In the genomic region with DNA sequence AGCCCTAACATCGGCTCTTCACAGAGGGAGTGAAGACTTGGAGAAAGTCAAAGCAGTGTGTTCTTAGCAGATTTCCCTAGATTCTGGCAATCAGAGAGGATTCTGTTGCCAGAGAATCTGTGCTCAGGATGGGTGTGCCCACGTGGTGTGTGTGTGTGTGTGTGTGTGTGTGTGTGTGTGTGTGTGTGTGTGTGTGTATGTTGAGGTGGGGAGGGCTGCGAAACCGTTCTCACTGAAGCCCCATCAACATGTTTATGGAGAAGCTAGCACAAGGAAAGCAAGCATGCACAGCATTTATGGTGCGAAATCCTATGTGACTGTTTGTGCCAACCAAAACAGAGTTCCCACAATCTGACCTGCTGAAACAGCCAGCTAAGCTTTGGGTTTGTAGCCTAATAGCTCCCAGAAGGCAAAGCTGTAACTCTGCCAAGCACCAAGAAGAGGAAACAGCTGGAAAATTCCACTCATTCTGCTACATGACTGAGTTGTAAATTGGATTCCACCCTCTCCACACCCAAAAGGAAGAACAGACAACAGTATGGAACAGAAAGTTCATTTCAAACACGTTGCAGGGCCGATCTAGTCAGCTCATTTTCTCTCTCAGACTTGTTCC, we compare ENCODE assay signal across 7 mouse cellular contexts. TPM values are rescaled to one million over a fixed set of nuclear protein-coding genes. Genes with fewer than 3 reads are reported as not detected.
DNase-seq lines count a peak whose midpoint lies in the region; ATAC-seq and TF ChIP-seq lines count a peak whose summit lies in the region.

No protein-coding gene starts in this region.

- H3K4me3 ChIP-seq in C2C12 (ENCODE audit: insufficient read depth, poor library complexity, severe bottlenecking) = no peak overlapping the region
- no peak overlapping the region for H3K4me3 ChIP-seq in kidney, embryonic 15.5 days (replicated peaks)
- H3K4me3 ChIP-seq in limb, embryonic 15.5 days = peak overlapping the region; percentile 2; the same call in 1 of the 2 replicates

- H3ac ChIP-seq in C2C12 (ENCODE audit: control insufficient read depth, insufficient read length, low read depth) = no peak overlapping the region

- peak; percentile 81 for ATAC-seq in kidney, embryonic 15.5 days (replicated peaks; ENCODE audit: low FRiP score)
- peak; percentile 88 for ATAC-seq in limb, embryonic 15.5 days (ENCODE audit: insufficient number of reproducible peaks, low FRiP score, low TSS enrichment, low read depth)

- H3K27me3 ChIP-seq in C2C12 (ENCODE audit: control insufficient read depth, insufficient read depth, insufficient read length) = no peaks in the 10 kb centered on the region
- H3K27me3 ChIP-seq in kidney, embryonic 15.5 days = no peaks in the 10 kb centered on the region
- no peaks in the 10 kb centered on the region for H3K27me3 ChIP-seq in limb, embryonic 15.5 days

- H3K4me2 ChIP-seq in kidney, embryonic 15.5 days = peak overlapping the region; percentile 16; the same call in 1 of the 2 replicates
- H3K4me2 ChIP-seq in limb, embryonic 15.5 days = peak overlapping the region; percentile 31

- no peaks in the 10 kb centered on the region for H3K9me3 ChIP-seq in kidney, embryonic 15.5 days (replicated peaks)
- no peaks in the 10 kb centered on the region for H3K9me3 ChIP-seq in limb, embryonic 15.5 days

- peaks cover 25% of the 10 kb centered on the region for H3K36me3 ChIP-seq in C2C12 (ENCODE audit: control insufficient read depth, insufficient read depth)
- H3K36me3 ChIP-seq in kidney, embryonic 15.5 days = peaks cover 11% of the 10 kb centered on the region
- peaks cover 22% of the 10 kb centered on the region for H3K36me3 ChIP-seq in limb, embryonic 15.5 days

- H3K79me3 ChIP-seq in C2C12 (ENCODE audit: low read depth) = peaks cover 4% of the 10 kb centered on the region

- H3K9ac ChIP-seq in kidney, embryonic 15.5 days = no peak overlapping the region
- H3K9ac ChIP-seq in limb, embryonic 15.5 days = no peak overlapping the region

- WGBS in kidney, embryonic 15.5 days = 49% methylated on average over 7 of the region's 7 CpGs
- WGBS in limb, embryonic 15.5 days = 6% methylated on average over 7 of the region's 7 CpGs

- TF ChIP-seq CTCF in C2C12 (IDR thresholded peaks at IDR 0.05; ENCODE audit: control insufficient read depth, insufficient read depth, insufficient read length) = no peak

- H3K4me1 ChIP-seq in kidney, embryonic 15.5 days = peaks cover 15% of the 10 kb centered on the region
- H3K4me1 ChIP-seq in limb, embryonic 15.5 days = peaks cover 17% of the 10 kb centered on the region

- peak overlapping the region; percentile 85 for H3K27ac ChIP-seq in kidney, embryonic 15.5 days
- H3K27ac ChIP-seq in limb, embryonic 15.5 days = peak overlapping the region; percentile 89

- peaks cover 6% of the 10 kb centered on the region for H3K79me2 ChIP-seq in C2C12 (ENCODE audit: control insufficient read depth, insufficient read depth)

- DNase-seq in adrenal gland, adult (ENCODE audit: inconsistent age in 2 of 2, low spot score in 1 of 2) = peak; percentile 48 to 92
- DNase-seq in gastrocnemius, postnatal 4 days (ENCODE audit: low spot score in 2 of 2) = peak; percentile 22 to 75
- DNase-seq in embryo, embryonic 11 days = no peak
- no peak for DNase-seq in c-Kit-positive CD71-positive TER-119-positive erythroid progenitor cells, embryonic 14.5 days (ENCODE audit: low spot score)

TF ChIP-seq in C2C12, 6 proteins besides CTCF, POLR2A, EP300 and RAD21:
- no peak for TF ChIP-seq CEBPB (IDR thresholded peaks at IDR 0.05; ENCODE audit: low read depth)
- TF ChIP-seq MAX (IDR thresholded peaks at IDR 0.05) = no peak
- no peak for TF ChIP-seq FOSL1 (IDR thresholded peaks at IDR 0.05; ENCODE audit: insufficient read depth, low read length, poor library complexity, severe bottlenecking)
- peak; percentile 47 for TF ChIP-seq USF1 (IDR thresholded peaks at IDR 0.05; ENCODE audit: low read depth)
- no peak for TF ChIP-seq MYOG (IDR thresholded peaks at IDR 0.05; ENCODE audit: control insufficient read depth, extremely low read depth, insufficient read length)
- peak; percentile 43 for TF ChIP-seq MYOD1 (IDR thresholded peaks at IDR 0.05; ENCODE audit: control insufficient read depth, insufficient read length, low read depth)

RNA-seq across cellular contexts. Expression of gene S100a10, which starts 13.7 kb away (rescaled TPM):
- polyA plus RNA-seq in C2C12 (2012; fragmentation: generic; extraction: Trizol) = 1,750 TPM
- total RNA-seq in gastrocnemius, postnatal 4 days (2021) = 100 to 1,000 TPM; 290 to 327 TPM
- 516 and 533 TPM in 2 replicates for polyA plus RNA-seq in kidney, embryonic 15.5 days (2015; fragmentation: Nextera tagmentation; extraction: Ambion mirVana)
- polyA plus RNA-seq in limb, embryonic 15.5 days (2015; fragmentation: Nextera tagmentation; extraction: Ambion mirVana) = 826 and 857 TPM in 2 replicates

RNA-seq across cellular contexts. Expression of gene S100a11, which starts 48.2 kb away (rescaled TPM):
- 3,212 TPM for polyA plus RNA-seq in C2C12 (2012; fragmentation: generic; extraction: Trizol)
- total RNA-seq in gastrocnemius, postnatal 4 days (2021) = 100 to 1,000 TPM; 310 to 333 TPM
- polyA plus RNA-seq in kidney, embryonic 15.5 days (2015; fragmentation: Nextera tagmentation; extraction: Ambion mirVana) = 1,358 and 1,377 TPM in 2 replicates
- polyA plus RNA-seq in limb, embryonic 15.5 days (2015; fragmentation: Nextera tagmentation; extraction: Ambion mirVana) = 1,981 and 2,196 TPM in 2 replicates

Comparison
In these comparisons a context has a peak if more than half of its experiments do, and no peak if none do; other contexts are left out.
1. DNase-seq: peak in adrenal gland, adult (2 of 2) and gastrocnemius, postnatal 4 days (2 of 2); none in embryo, embryonic 11 days (single experiment) and c-Kit-positive CD71-positive TER-119-positive erythroid progenitor cells, embryonic 14.5 days (single experiment).